Mouse (Mus musculus) kidney, postnatal 0 days (tissue): ENCODE measurements around the gene Psmd5. TPM values are rescaled to one million over a fixed set of nuclear protein-coding genes. Genes with fewer than 3 reads are reported as not detected.

ENCODE experiments used
- ATAC-seq: fragments of 200-750 bp; cut with Nextera tagmentation; replicated peaks from 2 replicates; pipeline ENCODE4 v1.8.0; 2017; ENCODE audit warnings: low read depth, moderate number of reproducible peaks, moderate TSS enrichment, moderate library complexity; ENCODE audit not compliant: low FRiP score
- DNase-seq: peaks from one replicate; pipeline ENCODE4 v3.0.0-alpha.2; 2016; ENCODE audit warnings: low spot score
- H3K27ac ChIP-seq: fragments of 300-500 bp; sonication (generic); 2 replicates; pipeline ENCODE4 v1.5.1; 2014; ENCODE audit warnings: mild to moderate bottlenecking
- H3K27me3 ChIP-seq: fragments of 300-500 bp; sonication (generic); 2 replicates; pipeline ENCODE4 v1.6.1; 2014; ENCODE audit warnings: low read length, mixed read lengths; ENCODE audit not compliant: insufficient read depth
- H3K36me3 ChIP-seq: fragments of 300-500 bp; sonication (generic); 2 replicates; pipeline ENCODE4 v1.6.1; 2014; ENCODE audit warnings: low read length, mixed read lengths; ENCODE audit not compliant: insufficient read depth
- H3K4me1 ChIP-seq: fragments of 300-500 bp; sonication (generic); replicated peaks from 2 replicates; pipeline ENCODE4 v1.6.1; 2014; ENCODE audit warnings: antibody characterized with exemption, low read length, mixed read lengths; ENCODE audit not compliant: insufficient read depth
- H3K4me2 ChIP-seq: fragments of 300-500 bp; sonication (generic); 2 replicates; pipeline ENCODE4 v1.6.1; 2014; ENCODE audit warnings: mild to moderate bottlenecking, low read length, moderate library complexity, mixed read lengths
- H3K4me3 ChIP-seq: fragments of 300-500 bp; sonication (generic); replicated peaks from 2 replicates; pipeline ENCODE4 v1.5.1; 2014; ENCODE audit warnings: low read depth, low read length
- H3K9ac ChIP-seq: fragments of 300-500 bp; sonication (generic); 2 replicates; pipeline ENCODE4 v1.6.1; 2014; ENCODE audit warnings: low read depth, low read length
- H3K9me3 ChIP-seq: fragments of 300-500 bp; sonication (generic); replicated peaks from 2 replicates; pipeline ENCODE4 v1.6.1; 2016; ENCODE audit warnings: low read length, inconsistent platforms, mixed read lengths
- CTCF ChIP-seq: IDR thresholded peaks from 2 replicates; pipeline ENCODE4 v1.5.1; 2016; ENCODE audit warnings: antibody characterized with exemption, low read depth, mild to moderate bottlenecking, moderate library complexity
- WGBS: fragments of 180-500 bp; shearing (Covaris S2); extraction: QIAGEN DNeasy Blood & Tissue Kit; methylation state at CpG from one replicate; pipeline ENCODE4 v1.1.7; 2014; 5-methylcytosine and 5-hydroxymethylcytosine counted together
- polyA plus RNA-seq: library from polyadenylated mRNA; unstranded; fragments of >200 nt; fragmentation: Nextera tagmentation; extraction: Ambion mirVana; gene quantifications from 2 replicates; pipeline ENCODE4 v1.2.1, GENCODE M21; 2015

The Psmd5 gene
- polyA plus RNA-seq, 1 experiment from 2014 or later, result 92.0 TPM

GRCm38 (mm10) chr2:34904849-34905542, 30.2 kb upstream of the Psmd5 start:
- WGBS, result 2% methylated on average over 34 of the region's 34 CpGs
- peak overlapping the region; percentile 63 for H3K4me2 ChIP-seq
- DNase-seq (peak; percentile 99), ATAC-seq (peak; percentile 97)
- H3K9me3 ChIP-seq, result no peaks in the 10 kb centered on the region
- no peak overlapping the region for H3K9ac ChIP-seq
- H3K4me1 ChIP-seq, result no peaks in the 10 kb centered on the region
- H3K27ac ChIP-seq, result peak overlapping the region; percentile 47; the same call in 1 of the 2 replicates
- H3K27me3 ChIP-seq, result no peaks in the 10 kb centered on the region
- no peaks in the 10 kb centered on the region for H3K36me3 ChIP-seq
- TF ChIP-seq CTCF, result no peak
- peak overlapping the region; percentile 29; the same call in 1 of the 2 replicates for H3K4me3 ChIP-seq

GRCm38 (mm10) chr2:34903652-34904405, 29.1 kb upstream of the Psmd5 start:
- H3K9me3 ChIP-seq, result no peaks in the 10 kb centered on the region
- H3K27me3 ChIP-seq, result no peaks in the 10 kb centered on the region
- H3K27ac ChIP-seq, result no peak overlapping the region
- H3K9ac ChIP-seq, result no peak overlapping the region
- H3K36me3 ChIP-seq, result no peaks in the 10 kb centered on the region
- DNase-seq (no peak), ATAC-seq (no peak)
- no peaks in the 10 kb centered on the region for H3K4me1 ChIP-seq
- TF ChIP-seq CTCF, result no peak
- WGBS, result 64% methylated on average over 4 of the region's 4 CpGs
- H3K4me2 ChIP-seq, result 0 out of 2 replicates have a peak overlapping the region, but pooled peaks have one; percentile 63
- H3K4me3 ChIP-seq, result no peak overlapping the region

GRCm38 (mm10) chr2:34903191-34903590, 28.4 kb upstream of the Psmd5 start:
- no peak for ATAC-seq
- 89% methylated on average over 7 of the region's 7 CpGs for WGBS
- no peaks in the 10 kb centered on the region for H3K4me1 ChIP-seq
- DNase-seq, result no peak
- H3K36me3 ChIP-seq, result no peaks in the 10 kb centered on the region
- H3K27me3 ChIP-seq, result no peaks in the 10 kb centered on the region
- H3K4me3 ChIP-seq, result no peak overlapping the region
- no peak for TF ChIP-seq CTCF
- H3K27ac ChIP-seq, result no peak overlapping the region
- no peak overlapping the region for H3K4me2 ChIP-seq
- no peak overlapping the region for H3K9ac ChIP-seq
- no peaks in the 10 kb centered on the region for H3K9me3 ChIP-seq

- no peaks in the 10 kb centered on the region for H3K4me1 ChIP-seq
- H3K4me3 ChIP-seq, result no peak overlapping the region
- no peak overlapping the region for H3K4me2 ChIP-seq
- no peaks in the 10 kb centered on the region for H3K9me3 ChIP-seq
- no peak overlapping the region for H3K9ac ChIP-seq
- no peak for TF ChIP-seq CTCF
- H3K27me3 ChIP-seq, result no peaks in the 10 kb centered on the region
- no peaks in the 10 kb centered on the region for H3K36me3 ChIP-seq
- no peak overlapping the region for H3K27ac ChIP-seq
- no peak for ATAC-seq
- WGBS, result 81% methylated on average over 6 of the region's 6 CpGs
- no peak for DNase-seq
These were observed 28.0 kb upstream of the Psmd5 start for GRCm38 (mm10) chr2:34902731-34903130.

- TF ChIP-seq CTCF, result peak; percentile 13; the same call in 1 of the 2 replicates
- no peaks in the 10 kb centered on the region for H3K27me3 ChIP-seq
- no peak for DNase-seq
- ATAC-seq, result no peak
- whole genome bisulfite sequencing, result 79% methylated on average over 4 of the region's 4 CpGs
- H3K4me3 ChIP-seq, result no peak overlapping the region
- H3K9me3 ChIP-seq, result no peaks in the 10 kb centered on the region
- no peak overlapping the region for H3K9ac ChIP-seq
- H3K36me3 ChIP-seq, result no peaks in the 10 kb centered on the region
- H3K27ac ChIP-seq, result no peak overlapping the region
- no peaks in the 10 kb centered on the region for H3K4me1 ChIP-seq
- H3K4me2 ChIP-seq, result no peak overlapping the region
These were observed 27.0 kb upstream of the Psmd5 start for GRCm38 (mm10) chr2:34901726-34902125.

GRCm38 (mm10) chr2:34900412-34900811, 25.6 kb upstream of the Psmd5 start:
- no peak overlapping the region for H3K9ac ChIP-seq
- H3K4me1 ChIP-seq, result no peaks in the 10 kb centered on the region
- H3K4me3 ChIP-seq, result no peak overlapping the region
- no peaks in the 10 kb centered on the region for H3K27me3 ChIP-seq
- no peak overlapping the region for H3K4me2 ChIP-seq
- 96% methylated on average over 1 of the region's 1 CpGs for WGBS
- H3K36me3 ChIP-seq, result no peaks in the 10 kb centered on the region
- TF ChIP-seq CTCF, result no peak
- no peak overlapping the region for H3K27ac ChIP-seq
- ATAC-seq (no peak), DNase-seq (no peak)
- H3K9me3 ChIP-seq, result no peaks in the 10 kb centered on the region
